Mouse (Mus musculus): ENCODE measurements around the gene Snhg11. TPM values are rescaled to one million over a fixed set of nuclear protein-coding genes. Genes with fewer than 3 reads are reported as not detected.

The Snhg11 gene
- not detected in 2 replicates for total RNA-seq (2023)

GRCm38 (mm10) chr2:158375443-158376122, at the start of gene Snhg11:
Gene Snhg11 (plus strand): TSS chr2:158375638.

GRCm38 (mm10) chr2:158409595-158410021, 34.2 kb downstream of the Snhg11 start, which contains the start of gene Ralgapb:
Gene Ralgapb (plus strand): TSS chr2:158409848.

Other genes with a start within 250 kb of the Snhg11 start
- 48.3 and 61.1 TPM in 2 replicates for gene Tgm2, start 229.2 kb upstream of the Snhg11 start, total RNA-seq (2023)
- not detected in 2 replicates for gene D630003M21Rik, start 146.4 kb upstream of the Snhg11 start, total RNA-seq (2023)
- not detected in 2 replicates for gene Bpi, start 117.5 kb upstream of the Snhg11 start, total RNA-seq (2023)
- gene Lbp, start 69.1 kb upstream of the Snhg11 start, total RNA-seq (2023) = 55.5 and 69.7 TPM in 2 replicates
- gene Ralgapb, start 34.2 kb downstream of the Snhg11 start, total RNA-seq (2023) = 38.8 and 56.2 TPM in 2 replicates
- not detected in 2 replicates for gene Adig, start 127.0 kb downstream of the Snhg11 start, total RNA-seq (2023)
- not detected in 2 replicates for gene Arhgap40, start 137.2 kb downstream of the Snhg11 start, total RNA-seq (2023)
- 0.38 and 0.41 TPM in 2 replicates for gene Slc32a1, start 235.1 kb downstream of the Snhg11 start, total RNA-seq (2023)
- 24.6 and 34.5 TPM in 2 replicates for gene Actr5, start 249.2 kb downstream of the Snhg11 start, total RNA-seq (2023)